Mouse (Mus musculus) midbrain, embryonic 16.5 days (tissue): Measurements from ENCODE around the gene Cep104. TPM values are rescaled to one million over a fixed set of nuclear protein-coding genes. Genes with fewer than 3 reads are reported as not detected.

Source experiments
- ATAC-seq: fragments of 200-750 bp; cut with Nextera tagmentation; 2 replicates; pipeline ENCODE4 v1.8.0; 2017; ENCODE audit warnings: moderate TSS enrichment
- H3K27ac ChIP-seq: fragments of 300-500 bp; sonication (generic); 2 replicates; pipeline ENCODE4 v1.5.1; 2014; ENCODE audit warnings: mild to moderate bottlenecking, low read length, mixed read lengths
- H3K27me3 ChIP-seq: fragments of 300-500 bp; sonication (generic); 2 replicates; pipeline ENCODE4 v1.6.1; 2014; ENCODE audit warnings: low read depth, low read length, mixed read lengths; ENCODE audit not compliant: control insufficient read depth, insufficient read depth
- H3K36me3 ChIP-seq: fragments of 300-500 bp; sonication (generic); 2 replicates; pipeline ENCODE4 v1.6.1; 2014; ENCODE audit warnings: mild to moderate bottlenecking, low read length, moderate library complexity, mixed read lengths; ENCODE audit not compliant: control insufficient read depth, insufficient read depth
- H3K4me1 ChIP-seq: fragments of 300-500 bp; sonication (generic); 2 replicates; pipeline ENCODE4 v1.6.1; 2014; ENCODE audit warnings: mild to moderate bottlenecking, low read length, mixed read lengths; ENCODE audit not compliant: control insufficient read depth, insufficient read depth
- H3K4me2 ChIP-seq: fragments of 300-500 bp; sonication (generic); 2 replicates; pipeline ENCODE4 v1.6.1; 2014; ENCODE audit warnings: mild to moderate bottlenecking, low read length, mixed read lengths
- H3K4me3 ChIP-seq: fragments of 300-500 bp; sonication (generic); 2 replicates; pipeline ENCODE4 v1.5.1; 2014; ENCODE audit warnings: low read depth, mild to moderate bottlenecking, low read length, moderate library complexity, mixed read lengths
- H3K9ac ChIP-seq: fragments of 300-500 bp; sonication (generic); 2 replicates; pipeline ENCODE4 v1.6.1; 2014; ENCODE audit warnings: low read depth, low read length, mixed read lengths
- H3K9me3 ChIP-seq: fragments of 300-500 bp; sonication (generic); replicated peaks from 2 replicates; pipeline ENCODE4 v1.6.1; 2014; ENCODE audit warnings: mild to moderate bottlenecking, low read length, mixed read lengths; ENCODE audit not compliant: control insufficient read depth, poor library complexity, severe bottlenecking
- WGBS: fragments of 180-500 bp; shearing (Covaris S2); extraction: QIAGEN DNeasy Blood & Tissue Kit; methylation state at CpG from one replicate; pipeline ENCODE4 v1.1.7; 2014; 5-methylcytosine and 5-hydroxymethylcytosine counted together
- polyA plus RNA-seq: library from polyadenylated mRNA; unstranded; fragments of >200 nt; fragmentation: Nextera tagmentation; extraction: Ambion mirVana; gene quantifications from 2 replicates; pipeline ENCODE4 v1.2.1, GENCODE M21; 2015

Gene Cep104
- polyA plus RNA-seq, 1 experiment from 2014 or later, result 17.6 TPM

GRCm38 (mm10) chr4:154023754-154024601 lies 49.0 kb downstream of the Cep104 start:
- Histone ChIP-seq H3K27ac (no peak overlapping the region), H3K4me2 (no peak overlapping the region), H3K27me3 (peaks cover 6% of the 10 kb centered on the region; the same call in 1 of the 2 replicates), H3K9me3 (no peaks in the 10 kb centered on the region), H3K4me1 (peaks cover 10% of the 10 kb centered on the region; the same call in 1 of the 2 replicates), H3K36me3 (peaks cover 24% of the 10 kb centered on the region), H3K4me3 (no peak overlapping the region), H3K9ac (peak overlapping the region; percentile 36; the same call in 1 of the 2 replicates)
- no peak for ATAC-seq
- WGBS, result 29% methylated on average over 8 of the region's 8 CpGs

GRCm38 (mm10) chr4:154024729-154025521 lies 49.9 kb downstream of the Cep104 start:
- Histone ChIP-seq H3K9me3 (no peaks in the 10 kb centered on the region), H3K4me2 (peak overlapping the region; percentile 62), H3K27me3 (peaks cover 6% of the 10 kb centered on the region; the same call in 1 of the 2 replicates), H3K27ac (no peak overlapping the region), H3K4me1 (peaks cover 10% of the 10 kb centered on the region; the same call in 1 of the 2 replicates), H3K9ac (peak overlapping the region; percentile 52), H3K4me3 (peak overlapping the region; percentile 35; the same call in 1 of the 2 replicates), H3K36me3 (peaks cover 17% of the 10 kb centered on the region; the same call in 1 of the 2 replicates)
- WGBS, result 34% methylated on average over 17 of the region's 17 CpGs
- no peak for ATAC-seq

GRCm38 (mm10) chr4:154025641-154026440 lies 50.8 kb downstream of the Cep104 start, which contains the start of gene Smim1:
Gene Smim1 (minus strand): TSS chr4:154026230.
- H3K4me2 ChIP-seq, result peak within 1 kb of the TSS; percentile 62
- peaks cover 6% of the 10 kb centered on the region; the same call in 1 of the 2 replicates for H3K27me3 ChIP-seq
- H3K4me1 ChIP-seq, result peaks cover 10% of the 10 kb centered on the region; the same call in 1 of the 2 replicates
- ATAC-seq, result peak; percentile 69
- H3K9me3 ChIP-seq, result no peaks in the 10 kb centered on the region
- WGBS, result 3% methylated on average over 30 of the region's 33 CpGs
- peak within 1 kb of the TSS; percentile 35 for H3K4me3 ChIP-seq
- no peak within 1 kb of the TSS for H3K27ac ChIP-seq
- peak within 1 kb of the TSS; percentile 52 for H3K9ac ChIP-seq
- peaks cover 10% of the 10 kb centered on the region; the same call in 1 of the 2 replicates for H3K36me3 ChIP-seq

GRCm38 (mm10) chr4:154026441-154026761 lies 51.4 kb downstream of the Cep104 start:
- Histone ChIP-seq H3K9ac (no peak overlapping the region), H3K27ac (no peak overlapping the region), H3K9me3 (no peaks in the 10 kb centered on the region), H3K4me1 (peaks cover 10% of the 10 kb centered on the region; the same call in 1 of the 2 replicates), H3K27me3 (peaks cover 6% of the 10 kb centered on the region; the same call in 1 of the 2 replicates), H3K4me3 (no peak overlapping the region), H3K4me2 (peak overlapping the region; percentile 62), H3K36me3 (peaks cover 10% of the 10 kb centered on the region; the same call in 1 of the 2 replicates)
- no peak for ATAC-seq
- 43% methylated on average over 2 of the region's 2 CpGs for WGBS

- Histone ChIP-seq H3K4me3 (no peak overlapping the region), H3K9me3 (no peaks in the 10 kb centered on the region), H3K27me3 (peaks cover 6% of the 10 kb centered on the region; the same call in 1 of the 2 replicates), H3K4me2 (no peak overlapping the region), H3K36me3 (no peaks in the 10 kb centered on the region), H3K9ac (no peak overlapping the region), H3K27ac (no peak overlapping the region), H3K4me1 (peaks cover 10% of the 10 kb centered on the region; the same call in 1 of the 2 replicates)
- WGBS, result 77% methylated on average over 7 of the region's 7 CpGs
- ATAC-seq, result no peak
These were observed 53.1 kb downstream of the Cep104 start for GRCm38 (mm10) chr4:154028066-154028465.

- H3K4me2 ChIP-seq, result no peak overlapping the region
- H3K27me3 ChIP-seq, result peaks cover 6% of the 10 kb centered on the region; the same call in 1 of the 2 replicates
- no peak for ATAC-seq
These were observed 53.7 kb downstream of the Cep104 start for GRCm38 (mm10) chr4:154028646-154029045.

GRCm38 (mm10) chr4:154037123-154037522 lies 62.1 kb downstream of the Cep104 start:
- WGBS, result 44% methylated on average over 3 of the region's 3 CpGs
- H3K4me1 ChIP-seq, result no peaks in the 10 kb centered on the region
- no peak overlapping the region for H3K27ac ChIP-seq
- H3K27me3 ChIP-seq, result no peaks in the 10 kb centered on the region; the same call in 1 of the 2 replicates
- H3K36me3 ChIP-seq, result no peaks in the 10 kb centered on the region
- H3K9ac ChIP-seq, result no peak overlapping the region
- no peak overlapping the region for H3K4me2 ChIP-seq
- no peak for ATAC-seq
- no peaks in the 10 kb centered on the region for H3K9me3 ChIP-seq
- H3K4me3 ChIP-seq, result no peak overlapping the region

More at GRCm38 (mm10) chr4:154028646-154029045, 53.7 kb downstream of the Cep104 start:
- no peak overlapping the region for H3K27ac ChIP-seq
- H3K9me3 ChIP-seq, result no peaks in the 10 kb centered on the region
- H3K4me1 ChIP-seq, result peaks cover 10% of the 10 kb centered on the region; the same call in 1 of the 2 replicates
- no peak overlapping the region for H3K4me3 ChIP-seq
- no peak overlapping the region for H3K9ac ChIP-seq
- H3K36me3 ChIP-seq, result no peaks in the 10 kb centered on the region

GRCm38 (mm10) chr4:154042577-154042976 lies 67.6 kb downstream of the Cep104 start, which contains the start of gene Ccdc27:
Gene Ccdc27 (minus strand): TSS chr4:154042677.
- 87% methylated on average over 9 of the region's 9 CpGs for WGBS
- Histone ChIP-seq H3K9ac (no peak within 1 kb of the TSS), H3K4me2 (no peak within 1 kb of the TSS), H3K36me3 (no peaks in the 10 kb centered on the region), H3K9me3 (no peaks in the 10 kb centered on the region), H3K4me1 (no peaks in the 10 kb centered on the region), H3K27ac (no peak within 1 kb of the TSS), H3K27me3 (no peaks in the 10 kb centered on the region), H3K4me3 (no peak within 1 kb of the TSS)
- no peak for ATAC-seq
